Mouse (Mus musculus): ENCODE data around the gene Abcb4. TPM values are rescaled to one million over a fixed set of nuclear protein-coding genes. Genes with fewer than 3 reads are reported as not detected.
A peak's percentile ranks its signal among the peaks of the same experiment; 100 is the strongest.
"Not testable (repeated sequence)": the region's sequence is repeated elsewhere in the genome, so short reads cannot be mapped to it uniquely, and the experiment has no call there.

Abcb4 gene
- 0.23 TPM in 1 of 2 replicates, not detected in the other for polyA plus RNA-seq (2014; fragmentation: Nextera tagmentation; extraction: Ambion mirVana)

DNA sequence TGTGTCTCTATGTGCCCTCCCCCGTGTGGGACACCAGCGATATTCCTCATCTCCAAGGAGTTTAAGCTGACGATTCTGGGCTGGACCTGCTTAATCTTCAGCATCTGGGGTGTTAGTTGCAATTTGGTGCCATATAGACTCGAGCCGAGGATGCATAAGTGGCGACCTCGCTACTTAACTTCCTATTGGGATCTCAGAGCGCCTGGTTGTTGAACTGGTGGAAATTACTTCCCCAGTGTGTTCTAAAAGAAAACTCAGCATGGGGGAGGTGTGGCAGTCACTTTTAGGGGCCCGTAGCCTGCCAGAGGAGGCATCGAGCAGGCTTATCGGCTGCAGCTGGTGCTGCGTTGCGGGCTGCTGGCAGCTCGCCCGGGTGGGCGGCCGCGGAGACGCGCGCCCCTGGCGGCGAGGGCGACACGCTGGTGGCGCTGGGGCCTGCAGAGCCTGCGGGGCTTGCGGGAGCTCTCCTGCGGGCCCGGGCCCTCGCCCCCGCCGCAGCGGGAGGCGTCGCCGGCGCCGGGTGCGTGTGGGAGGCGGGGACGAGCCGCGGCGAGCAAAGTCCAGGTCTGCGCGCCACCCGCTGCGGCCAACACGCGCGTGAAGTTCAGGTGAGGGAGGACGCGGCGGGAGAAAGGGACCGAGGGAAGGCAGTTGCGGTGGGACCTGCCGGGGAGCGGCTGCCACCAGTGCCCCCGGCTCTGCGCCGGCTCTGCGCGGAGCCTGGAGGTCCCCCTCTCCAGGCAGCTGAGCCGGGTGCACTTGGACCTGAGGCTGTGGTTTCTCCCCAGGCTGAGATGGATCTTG, at the start of gene Abcb4:
Abcb4 (plus strand) TSS at position 418 of the 804 bp plus-strand sequence.
- Histone ChIP-seq H3K9me3 (ENCODE audit: control insufficient read depth, low read length) (peaks cover 3% of the 10 kb centered on the region; the same call in 1 of the 2 replicates), H3K9ac (ENCODE audit: low read depth, low read length) (peak within 1 kb of the TSS; percentile 52), H3K4me2 (replicated peaks; ENCODE audit: low read depth, low read length) (peak within 1 kb of the TSS; percentile 97), H3K4me3 (ENCODE audit: low read length) (peak within 1 kb of the TSS; percentile 55), H3K27me3 (ENCODE audit: control insufficient read depth, insufficient read depth, low read length) (peaks cover 11% of the 10 kb centered on the region), H3K36me3 (ENCODE audit: control insufficient read depth, insufficient read depth, low read length) (no peaks in the 10 kb centered on the region), H3K27ac (ENCODE audit: low read depth, low read length) (no peak within 1 kb of the TSS), H3K4me1 (ENCODE audit: control insufficient read depth, insufficient read depth, low read length) (peaks cover 11% of the 10 kb centered on the region; the same call in 1 of the 2 replicates)
- peak; percentile 89 for ATAC-seq (ENCODE audit: low FRiP score, low TSS enrichment)
- under 1% methylated on average over 41 of the region's 65 CpGs for WGBS

DNA sequence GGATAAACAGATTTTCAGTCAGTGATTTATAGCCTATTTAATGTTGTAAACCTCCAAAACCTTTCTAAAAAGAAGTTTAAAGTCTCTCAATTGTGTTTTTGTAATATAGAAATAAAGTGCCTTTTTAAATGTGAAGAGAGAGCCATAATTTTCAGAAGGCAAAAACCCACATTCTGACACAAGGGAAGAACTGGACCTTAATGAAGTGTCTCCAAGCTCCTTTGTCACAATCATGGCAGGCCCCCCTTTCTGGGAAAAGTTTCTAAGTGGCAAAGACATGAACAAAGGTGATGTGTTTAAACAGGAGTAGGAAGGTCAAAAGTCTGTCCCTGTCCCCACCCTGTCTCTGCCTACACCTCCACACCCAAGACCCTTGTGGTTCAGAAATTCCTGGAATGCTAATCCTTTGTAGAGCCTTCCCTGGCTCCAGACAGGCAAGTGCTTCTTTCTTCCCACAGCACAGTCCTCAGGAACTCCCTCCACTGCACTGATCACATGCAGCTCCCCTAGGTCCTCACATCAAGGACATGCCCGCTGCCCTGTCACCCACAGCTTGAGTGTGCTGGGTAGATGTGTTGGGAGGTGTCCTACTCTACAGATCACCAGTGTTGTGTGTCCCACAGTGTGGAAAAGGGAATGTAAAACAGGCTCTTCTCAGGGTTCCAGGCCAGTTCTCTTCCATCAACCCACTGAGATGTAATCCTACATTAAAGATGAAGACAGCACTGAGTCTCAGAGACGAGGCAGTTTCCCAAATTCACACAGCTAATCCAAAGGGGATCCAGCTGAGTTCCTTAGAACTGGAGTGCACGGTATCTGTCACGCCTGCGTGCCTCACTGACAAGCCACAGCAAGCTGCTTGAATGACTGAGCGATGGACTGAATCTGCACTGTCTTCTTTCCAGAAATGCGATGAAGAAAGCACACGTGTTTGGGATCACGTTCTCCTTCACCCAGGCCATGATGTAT, 44.6 kb upstream of the Abcb4 start:
- H3K4me3 ChIP-seq (ENCODE audit: low read length); H3K27ac ChIP-seq (ENCODE audit: low read depth, low read length); H3K4me1 ChIP-seq (ENCODE audit: control insufficient read depth, insufficient read depth, low read length); H3K9me3 ChIP-seq (ENCODE audit: control insufficient read depth, low read length); H3K4me2 ChIP-seq (replicated peaks; ENCODE audit: low read depth, low read length); H3K36me3 ChIP-seq (ENCODE audit: control insufficient read depth, insufficient read depth, low read length); H3K27me3 ChIP-seq (ENCODE audit: control insufficient read depth, insufficient read depth, low read length); H3K9ac ChIP-seq (ENCODE audit: low read depth, low read length): not testable (repeated sequence)
- peak; percentile 64 for ATAC-seq (ENCODE audit: low FRiP score, low TSS enrichment)
- WGBS: 35% methylated on average over 4 of the region's 9 CpGs

DNA sequence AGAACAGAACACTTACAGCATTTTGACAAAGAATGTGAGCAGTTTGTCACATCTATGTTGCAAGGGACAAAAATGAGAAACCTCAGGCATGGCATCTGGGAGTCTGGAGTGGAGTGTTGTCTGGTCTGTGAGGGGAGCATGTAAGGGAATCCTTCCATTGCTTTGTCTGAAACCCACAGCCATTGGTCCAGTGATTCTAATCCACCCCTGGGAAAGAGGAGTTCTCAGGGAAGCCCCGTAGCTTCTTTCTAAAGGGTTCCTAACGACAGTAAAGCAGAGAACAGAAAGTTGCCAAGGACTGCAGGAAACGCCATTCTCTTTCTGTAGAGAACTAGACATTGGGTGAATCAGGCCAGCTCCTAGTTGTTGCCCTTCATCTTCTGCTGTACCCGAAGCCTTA, 42.7 kb upstream of the Abcb4 start:
- no peak overlapping the region for H3K4me2 ChIP-seq (replicated peaks; ENCODE audit: low read depth, low read length)
- no peak overlapping the region for H3K4me3 ChIP-seq (ENCODE audit: low read length)
- 72% methylated on average over 4 of the region's 4 CpGs for WGBS

DNA sequence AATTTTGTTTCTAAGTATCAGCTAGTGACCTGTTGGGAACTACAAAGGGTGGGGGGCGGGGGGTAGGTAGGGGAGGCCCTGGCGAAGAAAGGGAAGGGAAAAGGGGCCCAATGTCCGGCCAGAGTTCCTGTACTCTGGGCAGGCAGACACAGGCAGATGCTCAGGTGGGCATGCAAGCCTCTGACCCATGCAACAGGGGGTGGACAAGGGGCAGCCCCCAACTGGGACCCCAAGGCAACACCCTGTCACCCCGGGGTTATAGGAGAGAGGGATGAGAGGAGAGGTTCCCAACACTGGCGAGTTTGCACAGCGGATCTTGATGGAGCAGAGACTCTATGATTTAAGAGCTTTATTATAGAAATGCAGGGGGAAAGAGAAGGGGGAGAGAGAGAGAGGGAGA, 36.3 kb upstream of the Abcb4 start:
- Histone ChIP-seq H3K36me3 (ENCODE audit: control insufficient read depth, insufficient read depth, low read length) (no peaks in the 10 kb centered on the region), H3K9ac (ENCODE audit: low read depth, low read length) (no peak overlapping the region), H3K27ac (ENCODE audit: low read depth, low read length) (no peak overlapping the region), H3K9me3 (ENCODE audit: control insufficient read depth, low read length) (no peaks in the 10 kb centered on the region), H3K4me2 (replicated peaks; ENCODE audit: low read depth, low read length) (no peak overlapping the region), H3K4me1 (ENCODE audit: control insufficient read depth, insufficient read depth, low read length) (no peaks in the 10 kb centered on the region), H3K27me3 (ENCODE audit: control insufficient read depth, insufficient read depth, low read length) (no peaks in the 10 kb centered on the region), H3K4me3 (ENCODE audit: low read length) (no peak overlapping the region)
- WGBS: 76% methylated on average over 6 of the region's 6 CpGs
- no peak for ATAC-seq (ENCODE audit: low FRiP score, low TSS enrichment)

More for the DNA sequence above, 42.7 kb upstream of the Abcb4 start:
- H3K36me3 ChIP-seq (ENCODE audit: control insufficient read depth, insufficient read depth, low read length): no peaks in the 10 kb centered on the region
- H3K9me3 ChIP-seq (ENCODE audit: control insufficient read depth, low read length): no peaks in the 10 kb centered on the region
- ATAC-seq (ENCODE audit: low FRiP score, low TSS enrichment): no peak
- no peak overlapping the region for H3K27ac ChIP-seq (ENCODE audit: low read depth, low read length)
- no peak overlapping the region for H3K9ac ChIP-seq (ENCODE audit: low read depth, low read length)
- no peaks in the 10 kb centered on the region for H3K4me1 ChIP-seq (ENCODE audit: control insufficient read depth, insufficient read depth, low read length)
- H3K27me3 ChIP-seq (ENCODE audit: control insufficient read depth, insufficient read depth, low read length): no peaks in the 10 kb centered on the region

DNA sequence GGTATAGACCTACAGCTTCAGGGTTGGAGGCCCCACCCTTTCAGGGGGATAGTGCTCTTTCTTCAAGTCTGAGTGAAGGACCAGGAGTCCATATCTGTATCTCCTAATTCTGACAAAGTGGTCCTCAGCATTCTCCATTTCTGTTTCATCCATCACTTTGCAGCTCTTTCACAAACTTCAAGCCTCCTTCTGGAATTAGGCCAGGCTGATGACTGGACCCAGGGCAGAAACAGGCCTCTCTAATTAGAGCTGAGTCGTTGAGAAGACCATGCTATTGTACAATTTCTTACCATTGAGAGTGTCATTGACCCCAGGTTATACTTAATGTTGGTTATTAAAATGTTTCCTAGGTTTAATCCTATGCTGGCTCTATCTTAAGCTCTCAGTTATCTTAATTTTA, 31.7 kb upstream of the Abcb4 start:
- Histone ChIP-seq H3K9ac (ENCODE audit: low read depth, low read length) (no peak overlapping the region), H3K36me3 (ENCODE audit: control insufficient read depth, insufficient read depth, low read length) (no peaks in the 10 kb centered on the region), H3K4me2 (replicated peaks; ENCODE audit: low read depth, low read length) (no peak overlapping the region), H3K27ac (ENCODE audit: low read depth, low read length) (no peak overlapping the region), H3K27me3 (ENCODE audit: control insufficient read depth, insufficient read depth, low read length) (no peaks in the 10 kb centered on the region), H3K4me3 (ENCODE audit: low read length) (no peak overlapping the region), H3K4me1 (ENCODE audit: control insufficient read depth, insufficient read depth, low read length) (no peaks in the 10 kb centered on the region), H3K9me3 (ENCODE audit: control insufficient read depth, low read length) (no peaks in the 10 kb centered on the region)
- ATAC-seq (ENCODE audit: low FRiP score, low TSS enrichment): no peak
- WGBS: 74% methylated on average over 1 of the region's 1 CpGs

DNA sequence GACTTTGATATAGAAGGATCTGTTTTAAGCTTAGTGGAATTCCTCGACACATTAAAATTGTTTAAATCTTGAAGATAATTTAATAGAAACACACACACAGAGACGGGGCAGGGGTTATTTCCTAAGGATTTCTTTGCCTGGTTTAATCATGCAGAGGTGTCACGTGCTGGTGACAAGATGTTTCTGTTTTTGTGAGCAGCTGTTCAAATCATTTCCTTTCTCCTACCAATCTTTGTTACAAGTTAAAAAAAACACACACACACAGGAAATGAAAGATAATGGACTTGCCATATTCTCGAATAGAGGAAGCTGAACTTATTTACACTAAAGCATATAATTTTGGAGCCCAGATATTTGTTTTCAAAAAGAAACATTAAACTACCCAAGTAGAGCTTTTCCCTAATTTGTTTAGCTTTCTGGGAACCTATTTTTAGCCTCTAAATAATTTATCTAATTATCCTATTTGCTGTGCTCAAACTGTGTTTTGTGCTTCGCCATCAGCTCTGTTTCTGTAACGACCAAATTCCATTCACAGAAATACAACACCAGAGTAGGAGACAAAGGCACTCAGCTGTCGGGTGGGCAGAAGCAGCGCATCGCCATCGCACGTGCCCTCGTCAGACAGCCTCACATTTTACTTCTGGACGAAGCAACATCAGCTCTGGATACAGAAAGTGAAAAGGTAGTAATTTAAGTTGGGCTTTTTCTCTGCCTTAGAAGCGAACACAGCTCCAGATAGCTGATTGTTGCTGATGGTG, 29.8 kb upstream of the Abcb4 start:
- Histone ChIP-seq H3K27me3 (ENCODE audit: control insufficient read depth, insufficient read depth, low read length) (no peaks in the 10 kb centered on the region), H3K9me3 (ENCODE audit: control insufficient read depth, low read length) (no peaks in the 10 kb centered on the region), H3K27ac (ENCODE audit: low read depth, low read length) (no peak overlapping the region), H3K4me2 (replicated peaks; ENCODE audit: low read depth, low read length) (no peak overlapping the region), H3K36me3 (ENCODE audit: control insufficient read depth, insufficient read depth, low read length) (no peaks in the 10 kb centered on the region), H3K4me3 (ENCODE audit: low read length) (no peak overlapping the region), H3K4me1 (ENCODE audit: control insufficient read depth, insufficient read depth, low read length) (no peaks in the 10 kb centered on the region), H3K9ac (ENCODE audit: low read depth, low read length) (no peak overlapping the region)
- WGBS: 58% methylated on average over 14 of the region's 14 CpGs
- no peak for ATAC-seq (ENCODE audit: low FRiP score, low TSS enrichment)

DNA sequence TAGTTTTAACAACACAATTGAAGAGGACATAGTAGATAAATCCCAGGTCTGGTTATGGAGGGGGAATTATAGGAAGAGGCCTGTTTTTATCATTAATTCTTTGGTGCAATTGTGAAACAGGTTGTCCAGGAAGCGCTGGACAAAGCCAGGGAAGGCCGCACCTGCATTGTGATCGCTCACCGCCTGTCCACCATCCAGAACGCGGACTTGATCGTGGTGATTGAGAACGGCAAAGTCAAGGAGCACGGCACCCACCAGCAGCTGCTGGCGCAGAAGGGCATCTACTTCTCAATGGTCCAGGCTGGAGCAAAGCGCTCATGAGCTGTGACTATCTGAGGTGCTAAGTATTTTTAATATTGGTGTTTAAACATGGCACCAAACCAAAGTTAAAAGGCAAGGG, 27.9 kb upstream of the Abcb4 start:
- not testable (repeated sequence) for H3K4me1 ChIP-seq (ENCODE audit: control insufficient read depth, insufficient read depth, low read length); H3K4me3 ChIP-seq (ENCODE audit: low read length); H3K36me3 ChIP-seq (ENCODE audit: control insufficient read depth, insufficient read depth, low read length); H3K4me2 ChIP-seq (replicated peaks; ENCODE audit: low read depth, low read length); H3K27ac ChIP-seq (ENCODE audit: low read depth, low read length); H3K9ac ChIP-seq (ENCODE audit: low read depth, low read length); H3K9me3 ChIP-seq (ENCODE audit: control insufficient read depth, low read length); H3K27me3 ChIP-seq (ENCODE audit: control insufficient read depth, insufficient read depth, low read length); ATAC-seq (ENCODE audit: low FRiP score, low TSS enrichment)
- 88% methylated on average over 11 of the region's 11 CpGs for WGBS

DNA sequence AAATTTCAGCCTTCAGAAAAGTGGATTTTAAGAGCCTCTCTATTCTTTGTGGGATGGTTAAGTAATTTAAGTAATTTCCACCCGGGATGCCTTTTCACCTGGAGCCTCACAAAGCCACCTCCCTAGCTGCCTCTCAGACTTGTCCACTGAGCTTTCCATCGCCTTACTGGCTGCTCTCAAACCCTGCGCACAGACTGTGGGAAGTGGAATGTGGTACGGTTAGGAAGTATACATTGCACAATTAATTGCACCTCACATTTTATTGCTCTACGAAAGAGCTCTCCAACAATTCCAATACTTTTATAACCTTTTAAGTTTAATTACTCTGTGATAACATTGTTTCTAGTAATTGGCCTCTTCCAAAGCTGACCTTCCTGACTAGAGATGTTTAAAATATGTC, 27.2 kb upstream of the Abcb4 start:
- H3K9ac ChIP-seq (ENCODE audit: low read depth, low read length): no peak overlapping the region
- no peaks in the 10 kb centered on the region for H3K27me3 ChIP-seq (ENCODE audit: control insufficient read depth, insufficient read depth, low read length)
- no peak overlapping the region for H3K4me2 ChIP-seq (replicated peaks; ENCODE audit: low read depth, low read length)
- H3K9me3 ChIP-seq (ENCODE audit: control insufficient read depth, low read length): no peaks in the 10 kb centered on the region
- H3K4me3 ChIP-seq (ENCODE audit: low read length): no peak overlapping the region
- no peak for ATAC-seq (ENCODE audit: low FRiP score, low TSS enrichment)
- no peaks in the 10 kb centered on the region for H3K4me1 ChIP-seq (ENCODE audit: control insufficient read depth, insufficient read depth, low read length)
- H3K36me3 ChIP-seq (ENCODE audit: control insufficient read depth, insufficient read depth, low read length): no peaks in the 10 kb centered on the region
- no peak overlapping the region for H3K27ac ChIP-seq (ENCODE audit: low read depth, low read length)
- WGBS: 81% methylated on average over 5 of the region's 5 CpGs

Measured in kidney, embryonic 14.5 days (tissue).